Mouse (Mus musculus) adipocyte (in vitro differentiated cells): Measurements from ENCODE around the gene Ap2b1.

Experiments used
- DNase-seq: peaks from one replicate; pipeline ENCODE4 v3.0.0-alpha.2; 2016; ENCODE audit warnings: low spot score

The Ap2b1 gene

GRCm38 (mm10) chr11:83397626-83398025 lies 98.8 kb downstream of the Ap2b1 start:
- peak; percentile 75 for DNase-seq

GRCm38 (mm10) chr11:83398724-83399123 lies 99.9 kb downstream of the Ap2b1 start:
- DNase-seq, result no peak

- DNase-seq, result no peak
Measured at GRCm38 (mm10) chr11:83403787-83404186, 105.0 kb downstream of the Ap2b1 start.

- no peak for DNase-seq
Measured at GRCm38 (mm10) chr11:83406391-83406790, 107.6 kb downstream of the Ap2b1 start.

GRCm38 (mm10) chr11:83408242-83408641 lies 109.4 kb downstream of the Ap2b1 start:
- DNase-seq, result no peak

- DNase-seq, result no peak
Measured at GRCm38 (mm10) chr11:83409087-83409754, 110.4 kb downstream of the Ap2b1 start, which contains the start of gene Rasl10b. Gene Rasl10b (plus strand): TSS chr11:83409137.

- no peak for DNase-seq
Measured at GRCm38 (mm10) chr11:83409792-83410291, 111.0 kb downstream of the Ap2b1 start.

- no peak for DNase-seq
Measured at GRCm38 (mm10) chr11:83410510-83410909, 111.7 kb downstream of the Ap2b1 start.

- DNase-seq, result peak; percentile 62
Measured at GRCm38 (mm10) chr11:83417080-83417479, 118.3 kb downstream of the Ap2b1 start.

GRCm38 (mm10) chr11:83417708-83418107 lies 118.9 kb downstream of the Ap2b1 start:
- no peak for DNase-seq

- no peak for DNase-seq
Measured at GRCm38 (mm10) chr11:83418566-83418965, 119.7 kb downstream of the Ap2b1 start.

GRCm38 (mm10) chr11:83420338-83420737 lies 121.5 kb downstream of the Ap2b1 start:
- DNase-seq, result no peak

- DNase-seq, result peak; percentile 79
Measured at GRCm38 (mm10) chr11:83421305-83421704, 122.5 kb downstream of the Ap2b1 start.

- DNase-seq, result peak; percentile 79
Measured at GRCm38 (mm10) chr11:83424681-83425080, 125.9 kb downstream of the Ap2b1 start.

- no peak for DNase-seq
Measured at GRCm38 (mm10) chr11:83426964-83427363, 128.1 kb downstream of the Ap2b1 start.

GRCm38 (mm10) chr11:83429355-83429754 lies 130.5 kb downstream of the Ap2b1 start, which contains the start of gene Gas2l2:
Gene Gas2l2 (minus strand): TSS chr11:83429455.
- no peak for DNase-seq

GRCm38 (mm10) chr11:83432533-83432932 lies 133.7 kb downstream of the Ap2b1 start:
- no peak for DNase-seq

- no peak for DNase-seq
Measured at GRCm38 (mm10) chr11:83437377-83437776, 138.6 kb downstream of the Ap2b1 start, which contains the start of gene 1700020L24Rik. Gene 1700020L24Rik (plus strand): TSS chr11:83437677.

- peak; percentile 28 for DNase-seq
Measured at GRCm38 (mm10) chr11:83439426-83440060, 140.7 kb downstream of the Ap2b1 start.

- peak; percentile 94 for DNase-seq
Measured at GRCm38 (mm10) chr11:83440081-83441064, 141.5 kb downstream of the Ap2b1 start.

GRCm38 (mm10) chr11:83441235-83441634 lies 142.4 kb downstream of the Ap2b1 start:
- DNase-seq, result peak; percentile 90
